In the genomic region with DNA sequence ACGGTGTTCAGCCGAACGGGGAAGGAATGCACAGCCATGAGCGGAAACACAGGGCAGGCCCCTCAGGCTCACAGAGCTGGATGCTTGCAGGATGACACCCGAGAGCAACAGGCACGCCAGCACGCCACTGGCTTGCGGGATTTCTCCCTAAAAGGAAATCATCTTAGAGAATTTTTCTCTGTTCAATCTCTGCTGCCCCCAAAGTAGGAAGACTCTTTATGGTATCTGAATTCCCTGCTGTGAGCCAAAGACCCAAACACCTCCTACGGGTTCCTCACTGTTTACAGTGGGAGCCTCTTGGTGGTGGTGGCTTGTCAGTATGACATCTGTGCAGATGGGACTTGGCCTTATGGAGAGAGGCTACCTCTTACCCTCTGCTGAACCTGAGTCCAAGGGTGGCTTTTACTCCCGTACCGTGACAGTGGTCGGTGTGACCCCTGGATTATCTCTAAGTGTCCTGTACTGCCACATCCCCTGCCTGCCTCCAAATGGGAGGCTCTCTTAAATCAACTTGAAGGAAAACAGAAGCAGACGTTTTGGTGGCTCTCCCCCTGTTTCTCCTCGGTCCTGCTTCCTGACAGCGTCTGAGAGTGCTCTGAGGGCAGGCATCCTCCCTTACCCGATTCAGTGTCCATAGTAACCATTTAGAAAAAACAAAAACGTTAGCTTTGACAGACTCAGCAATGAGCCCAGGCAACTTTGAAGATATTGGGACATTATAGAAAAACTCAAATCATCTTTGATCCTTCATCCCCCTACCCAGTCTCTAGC, we compare ENCODE assay signal across 17 mouse cellular contexts. TPM values are rescaled to one million over a fixed set of nuclear protein-coding genes. Genes with fewer than 3 reads are reported as not detected.
DNase-seq lines count a peak whose midpoint lies in the region; ATAC-seq and TF ChIP-seq lines count a peak whose summit lies in the region.
"Had no signal": no experiment of that assay in that cellular context is flagged by ENCODE, and none has a peak within 500 bp of the region (broad histone marks: within the 10 kb centered on the region; RNA-seq: fewer than 3 reads in every experiment).

No protein-coding gene starts in this region.

- no peak for TF ChIP-seq CTCF in forebrain, postnatal 0 days (IDR thresholded peaks at IDR 0.05; ENCODE audit: low read depth)

- DNase-seq in forebrain, embryonic 11.5 days (ENCODE audit: low spot score) = peak; percentile 27
- no peak for DNase-seq in forebrain, postnatal 0 days
- no peak for DNase-seq in kidney, adult 11 months
- peak; percentile 46 for DNase-seq in lung, postnatal 10 days
- DNase-seq in lung, adult 18-20 months = no peak
- no peak for DNase-seq in cerebellum, postnatal 36 days
- no peak for DNase-seq in thymus, postnatal 10 days (ENCODE audit: low spot score in 2 of 2)
- DNase-seq: adrenal gland, postnatal 36 days; cerebellum, adult 11-12 months; liver, embryonic 13.5 days; thymus, adult 2 months had no signal

- no peak overlapping the region for H3K27ac ChIP-seq in forebrain, embryonic 11.5 days (ENCODE audit: low read depth, low read length)
- no peak overlapping the region for H3K27ac ChIP-seq in forebrain, postnatal 0 days (ENCODE audit: low read depth, low read length)
- H3K27ac ChIP-seq in kidney, embryonic 16.5 days (ENCODE audit: low read length) = peak overlapping the region; percentile 19
- H3K27ac ChIP-seq: embryonic facial prominence, embryonic 13.5 days; forebrain, embryonic 15.5 days; liver, embryonic 13.5 days had no signal

- H3K9me3 ChIP-seq in forebrain, embryonic 11.5 days (ENCODE audit: control insufficient read depth, low read length) = no peaks in the 10 kb centered on the region
- no peaks in the 10 kb centered on the region for H3K9me3 ChIP-seq in forebrain, postnatal 0 days (ENCODE audit: low read length)
- no peaks in the 10 kb centered on the region for H3K9me3 ChIP-seq in kidney, embryonic 16.5 days (ENCODE audit: low read length)
- H3K9me3 ChIP-seq: embryonic facial prominence, embryonic 13.5 days; forebrain, embryonic 15.5 days; liver, embryonic 13.5 days had no signal

- WGBS in forebrain, embryonic 11.5 days = 78% methylated on average over 17 of the region's 17 CpGs
- 79% methylated on average over 17 of the region's 17 CpGs for WGBS in forebrain, postnatal 0 days
- 24% methylated on average over 17 of the region's 17 CpGs for WGBS in kidney, embryonic 16.5 days

- H3K27me3 ChIP-seq in forebrain, embryonic 11.5 days (ENCODE audit: control insufficient read depth, insufficient read depth, low read length) = no peaks in the 10 kb centered on the region
- no peaks in the 10 kb centered on the region for H3K27me3 ChIP-seq in forebrain, postnatal 0 days (ENCODE audit: insufficient read depth, low read length)
- H3K27me3 ChIP-seq in kidney, embryonic 16.5 days (ENCODE audit: insufficient read depth, low read length) = no peaks in the 10 kb centered on the region
- H3K27me3 ChIP-seq: embryonic facial prominence, embryonic 13.5 days; forebrain, embryonic 15.5 days; liver, embryonic 13.5 days had no signal

- H3K4me3 ChIP-seq in forebrain, embryonic 11.5 days (ENCODE audit: low read depth, low read length) = no peak overlapping the region
- no peak overlapping the region for H3K4me3 ChIP-seq in forebrain, postnatal 0 days (ENCODE audit: low read depth, low read length)
- H3K4me3 ChIP-seq in kidney, embryonic 16.5 days (ENCODE audit: low read length) = no peak overlapping the region
- H3K4me3 ChIP-seq: embryonic facial prominence, embryonic 13.5 days; forebrain, embryonic 15.5 days; liver, embryonic 13.5 days had no signal

- ATAC-seq in forebrain, embryonic 11.5 days (replicated peaks; ENCODE audit: low FRiP score) = no peak
- ATAC-seq in forebrain, postnatal 0 days = no peak
- peak; percentile 69; the same call in 1 of the 2 replicates for ATAC-seq in kidney, embryonic 16.5 days (ENCODE audit: low FRiP score, low TSS enrichment)
- ATAC-seq: forebrain, embryonic 15.5 days had no signal

- H3K4me1 ChIP-seq in forebrain, embryonic 11.5 days (replicated peaks; ENCODE audit: control insufficient read depth, insufficient read depth, low read length) = no peaks in the 10 kb centered on the region
- H3K4me1 ChIP-seq in forebrain, postnatal 0 days (ENCODE audit: insufficient read depth) = no peaks in the 10 kb centered on the region
- H3K4me1 ChIP-seq in kidney, embryonic 16.5 days (ENCODE audit: insufficient read depth, low read length) = peaks cover 22% of the 10 kb centered on the region
- H3K4me1 ChIP-seq: forebrain, embryonic 15.5 days; liver, embryonic 13.5 days had no signal

- H3K36me3 ChIP-seq in forebrain, embryonic 11.5 days (ENCODE audit: control insufficient read depth, insufficient read depth, low read length) = no peaks in the 10 kb centered on the region; the same call in 1 of the 2 replicates
- H3K36me3 ChIP-seq in forebrain, postnatal 0 days (ENCODE audit: insufficient read depth) = peaks cover 50% of the 10 kb centered on the region
- H3K36me3 ChIP-seq in kidney, embryonic 16.5 days (ENCODE audit: insufficient read depth, low read length) = no peaks in the 10 kb centered on the region
- H3K36me3 ChIP-seq: embryonic facial prominence, embryonic 13.5 days; liver, embryonic 13.5 days had no signal

- H3K9ac ChIP-seq in forebrain, embryonic 11.5 days (ENCODE audit: low read length) = no peak overlapping the region
- H3K9ac ChIP-seq in forebrain, postnatal 0 days = no peak overlapping the region
- H3K9ac ChIP-seq in kidney, embryonic 16.5 days (replicated peaks; ENCODE audit: low read length) = no peak overlapping the region; the same call in 1 of the 2 replicates
- H3K9ac ChIP-seq: embryonic facial prominence, embryonic 13.5 days; forebrain, embryonic 15.5 days; liver, embryonic 13.5 days had no signal

- no peak overlapping the region for H3K4me2 ChIP-seq in forebrain, embryonic 11.5 days (ENCODE audit: low read depth, low read length, severe bottlenecking)
- no peak overlapping the region for H3K4me2 ChIP-seq in forebrain, postnatal 0 days (ENCODE audit: low read depth)
- H3K4me2 ChIP-seq in kidney, embryonic 16.5 days (replicated peaks; ENCODE audit: low read depth, low read length) = no peak overlapping the region
- H3K4me2 ChIP-seq: embryonic facial prominence, embryonic 13.5 days; forebrain, embryonic 15.5 days; liver, embryonic 13.5 days; midbrain, embryonic 11.5 days had no signal

RNA-seq across cellular contexts. Expression of gene Fndc9, which starts 29.5 kb away (rescaled TPM):
- polyA plus RNA-seq in forebrain, embryonic 11.5 days (2014; fragmentation: Nextera tagmentation; extraction: Ambion mirVana) = 0.65 and 1.5 TPM in 2 replicates
- 11.1 and 12.2 TPM in 2 replicates for total RNA-seq in forebrain, postnatal 0 days (2014; rRNA removed)
- polyA plus RNA-seq in forebrain, postnatal 0 days (2015; fragmentation: Nextera tagmentation; extraction: Ambion mirVana) = 9.9 and 15.9 TPM in 2 replicates
- 0.09 TPM in 1 of 2 replicates, not detected in the other for polyA plus RNA-seq in kidney, embryonic 16.5 days (2015; fragmentation: Nextera tagmentation; extraction: Ambion mirVana)
- total RNA-seq: adrenal gland, postnatal 36 days; gastrocnemius, postnatal 4 days had no signal
- polyA plus RNA-seq: spleen, adult 2 months had no signal

RNA-seq across cellular contexts. Expression of gene Nipal4, which starts 39.5 kb away (rescaled TPM):
- polyA plus RNA-seq in forebrain, embryonic 11.5 days (2014; fragmentation: Nextera tagmentation; extraction: Ambion mirVana) = 1.4 and 1.6 TPM in 2 replicates
- total RNA-seq in forebrain, postnatal 0 days (2014; rRNA removed) = 0.14 and 0.38 TPM in 2 replicates
- polyA plus RNA-seq in forebrain, postnatal 0 days (2015; fragmentation: Nextera tagmentation; extraction: Ambion mirVana) = 0.06 and 0.07 TPM in 2 replicates
- polyA plus RNA-seq in kidney, embryonic 16.5 days (2015; fragmentation: Nextera tagmentation; extraction: Ambion mirVana) = 0.59 and 1.4 TPM in 2 replicates
- total RNA-seq: adrenal gland, postnatal 36 days had no signal

Comparison
In these comparisons a context has a peak if more than half of its experiments do, and no peak if none do; other contexts are left out.
1. DNase-seq: peak in forebrain, embryonic 11.5 days (single experiment) and lung, postnatal 10 days (single experiment); none in forebrain, postnatal 0 days (single experiment), kidney, adult 11 months (single experiment), lung, adult 18-20 months (0 of 2), cerebellum, postnatal 36 days (0 of 2) and thymus, postnatal 10 days (0 of 2).